Mouse (Mus musculus) forebrain, embryonic 10.5 days (tissue): ENCODE results near the gene Gfer. TPM values are rescaled to one million over a fixed set of nuclear protein-coding genes. Genes with fewer than 3 reads are reported as not detected.
"Not testable (repeated sequence)": the region's sequence is repeated elsewhere in the genome, so short reads cannot be mapped to it uniquely, and the experiment has no call there.

Experiments
- DNase-seq: peaks from one replicate; pipeline ENCODE4 v3.0.0-alpha.2; 2017; ENCODE audit warnings: low spot score; ENCODE audit errors: extremely low spot score
- H3K27ac ChIP-seq: fragments of 300-500 bp; sonication (generic); 2 replicates; pipeline ENCODE4 v1.5.1; 2016; ENCODE audit warnings: mild to moderate bottlenecking
- H3K27me3 ChIP-seq: fragments of 300-500 bp; sonication (generic); 2 replicates; pipeline ENCODE4 v1.6.1; 2016; ENCODE audit warnings: mild to moderate bottlenecking; ENCODE audit not compliant: poor library complexity, severe bottlenecking
- H3K36me3 ChIP-seq: fragments of 300-500 bp; sonication (generic); replicated peaks from 2 replicates; pipeline ENCODE4 v1.6.1; 2016; ENCODE audit warnings: mild to moderate bottlenecking, moderate library complexity
- H3K4me1 ChIP-seq: fragments of 300-500 bp; sonication (generic); 2 replicates; pipeline ENCODE4 v1.6.1; 2016
- H3K4me3 ChIP-seq: fragments of 300-500 bp; sonication (generic); 2 replicates; pipeline ENCODE4 v1.5.1; 2016; ENCODE audit warnings: mild to moderate bottlenecking, moderate library complexity
- H3K9me3 ChIP-seq: fragments of 300-500 bp; sonication (generic); 2 replicates; pipeline ENCODE4 v1.6.1; 2016; ENCODE audit warnings: mild to moderate bottlenecking, moderate library complexity
- WGBS: fragments of 180-500 bp; shearing (Covaris S2); methylation state at CpG from one replicate; pipeline ENCODE4 v1.1.7; 2016; 5-methylcytosine and 5-hydroxymethylcytosine counted together
- polyA plus RNA-seq: library from polyadenylated mRNA; unstranded; fragments of >200 nt; fragmentation: Nextera tagmentation; extraction: Ambion mirVana; gene quantifications from 2 replicates; pipeline ENCODE4 v1.2.1, GENCODE M21; 2016

The Gfer gene
- polyA plus RNA-seq, 1 experiment from 2014 or later, result 57.7 TPM

DNA sequence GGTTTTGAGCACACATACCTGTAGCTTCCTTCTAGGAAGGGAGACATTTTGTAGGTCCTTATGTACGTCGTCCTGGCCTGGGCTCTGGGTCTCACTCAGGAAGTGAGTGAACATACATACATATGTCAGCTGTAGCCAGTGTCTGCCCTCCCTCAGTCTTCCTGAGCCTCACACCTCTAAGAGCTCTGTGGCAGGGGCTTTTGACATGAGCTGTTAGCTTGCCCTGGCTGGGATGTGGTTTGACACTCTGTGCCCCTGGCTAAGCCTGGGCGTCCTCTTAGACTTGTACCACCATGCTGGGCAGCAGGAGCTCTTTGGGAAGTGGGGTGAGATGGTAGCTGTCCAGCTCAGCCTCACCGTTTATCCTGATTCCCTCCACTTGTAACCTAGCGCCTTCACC lies 24.6 kb downstream of the Gfer start:
- Histone ChIP-seq H3K4me1 (peaks cover 44% of the 10 kb centered on the region), H3K36me3 (peaks cover 14% of the 10 kb centered on the region), H3K27ac (no peak overlapping the region), H3K9me3 (no peaks in the 10 kb centered on the region), H3K4me3 (peak overlapping the region; percentile 100), H3K27me3 (no peaks in the 10 kb centered on the region)
- DNase-seq, result no peak
- 73% methylated on average over 5 of the region's 5 CpGs for WGBS

DNA sequence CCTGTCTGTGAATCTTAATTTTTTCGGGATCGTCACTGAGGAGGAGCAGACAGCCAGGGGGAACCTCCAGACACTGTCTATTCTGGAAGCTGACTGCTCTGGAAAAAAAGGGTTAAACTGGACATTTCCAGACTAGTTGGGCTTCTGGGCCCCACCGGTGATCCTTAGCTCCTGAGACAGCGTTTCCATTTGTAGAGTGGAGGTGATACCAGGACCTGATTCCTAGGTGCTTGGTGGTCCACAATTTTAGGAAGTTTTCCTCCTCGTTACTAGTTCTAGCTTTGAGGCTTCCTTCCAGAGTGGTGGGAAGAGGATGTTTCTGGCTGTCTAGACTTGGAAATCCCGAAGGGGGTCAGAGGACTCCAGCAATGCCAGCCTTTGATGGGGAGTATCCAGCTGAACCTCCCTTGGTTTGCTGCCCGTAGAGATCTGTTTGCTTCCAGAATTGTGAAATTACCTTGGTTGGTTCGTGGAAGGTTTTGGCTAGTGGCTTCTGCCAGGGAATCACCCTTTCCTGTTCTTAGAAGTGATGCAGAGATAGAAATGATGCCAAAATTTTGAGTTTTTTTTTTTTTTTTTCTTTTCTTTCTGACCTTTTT lies 25.6 kb downstream of the Gfer start:
- Histone ChIP-seq H3K27ac (peak overlapping the region; percentile 96), H3K36me3 (peaks cover 13% of the 10 kb centered on the region), H3K4me1 (peaks cover 44% of the 10 kb centered on the region), H3K4me3 (peak overlapping the region; percentile 100), H3K27me3 (no peaks in the 10 kb centered on the region), H3K9me3 (no peaks in the 10 kb centered on the region)
- no peak for DNase-seq
- 16% methylated on average over 8 of the region's 8 CpGs for WGBS

DNA sequence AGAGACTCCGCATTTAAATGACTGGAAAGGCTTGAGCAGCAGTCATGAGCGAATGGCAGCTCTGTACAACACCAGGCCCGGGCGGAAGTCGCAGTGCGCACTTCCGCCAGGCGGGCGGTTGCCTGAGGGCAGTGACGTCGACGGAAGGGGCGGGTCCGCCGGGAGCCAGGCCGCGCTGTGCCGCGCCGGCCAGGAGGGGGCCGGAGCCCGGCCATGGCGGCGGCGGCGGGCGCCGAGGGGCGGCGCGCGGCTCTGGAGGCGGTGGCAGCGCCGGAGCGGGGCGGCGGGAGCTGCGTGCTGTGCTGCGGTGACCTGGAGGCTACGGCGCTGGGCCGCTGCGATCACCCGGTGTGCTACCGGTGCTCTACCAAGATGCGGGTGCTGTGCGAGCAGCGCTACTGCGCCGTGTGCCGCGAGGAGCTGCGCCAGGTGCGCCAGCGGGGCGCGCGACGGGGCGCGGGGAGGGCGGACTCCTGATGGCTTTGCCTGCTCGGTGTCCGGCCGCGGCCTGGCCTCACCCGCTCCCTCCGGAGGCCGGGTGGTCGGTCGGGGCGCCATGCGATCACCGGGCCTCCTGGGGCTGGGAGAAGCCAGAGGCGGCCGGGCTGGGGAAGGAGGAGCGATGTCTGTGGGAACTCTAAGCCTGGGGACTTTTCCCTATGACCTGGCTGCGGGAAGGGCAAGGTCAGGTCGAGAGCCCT lies 26.3 kb downstream of the Gfer start, which contains the start of gene Zfp598:
Gene Zfp598, plus strand, starts transcription at position 143 of the 701 bp plus-strand sequence.
- H3K4me1 ChIP-seq, result peaks cover 44% of the 10 kb centered on the region
- peak within 1 kb of the TSS; percentile 96 for H3K27ac ChIP-seq
- H3K27me3 ChIP-seq, result no peaks in the 10 kb centered on the region
- WGBS, result under 1% methylated on average over 80 of the region's 80 CpGs
- H3K9me3 ChIP-seq, result no peaks in the 10 kb centered on the region
- DNase-seq, result peak; percentile 93
- peak within 1 kb of the TSS; percentile 100 for H3K4me3 ChIP-seq
- H3K36me3 ChIP-seq, result peaks cover 13% of the 10 kb centered on the region

- Histone ChIP-seq H3K4me1 (peaks cover 44% of the 10 kb centered on the region), H3K4me3 (peak overlapping the region; percentile 100), H3K36me3 (peaks cover 13% of the 10 kb centered on the region), H3K27ac (peak overlapping the region; percentile 96)
- not testable (repeated sequence) for DNase-seq, H3K9me3 ChIP-seq, H3K27me3 ChIP-seq
- 12% methylated on average over 15 of the region's 15 CpGs for WGBS
Measured at GRCm38 (mm10) chr17:24669214-24669544, 26.8 kb downstream of the Gfer start.

DNA sequence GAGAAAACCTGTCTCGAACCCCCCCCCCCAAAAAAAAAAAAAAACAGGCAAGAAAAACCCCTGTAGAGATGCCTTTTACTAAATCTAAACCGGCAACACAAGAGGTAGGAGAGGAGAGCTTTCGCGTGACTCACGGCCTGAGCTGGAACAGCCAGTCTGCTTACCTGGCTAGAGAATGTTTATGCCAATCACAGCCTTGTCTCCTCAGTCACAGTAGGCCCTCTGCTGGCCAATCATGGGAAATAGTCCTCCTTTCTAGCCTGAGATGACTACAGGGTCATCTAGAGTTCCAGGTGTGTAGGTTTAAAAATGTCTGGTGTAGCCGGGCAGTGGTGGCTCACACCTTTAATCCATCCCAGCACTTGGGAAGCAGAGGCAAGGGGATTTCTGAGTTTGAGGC lies 28.5 kb downstream of the Gfer start:
- 36% methylated on average over 6 of the region's 6 CpGs for WGBS
- H3K27ac ChIP-seq, result no peak overlapping the region

GRCm38 (mm10) chr17:24667011-24667410 lies 28.9 kb downstream of the Gfer start:
- 72% methylated on average over 7 of the region's 7 CpGs for WGBS
- not testable (repeated sequence) for H3K4me3 ChIP-seq, H3K27me3 ChIP-seq, H3K9me3 ChIP-seq, H3K36me3 ChIP-seq, H3K27ac ChIP-seq, DNase-seq
- peaks cover 29% of the 10 kb centered on the region for H3K4me1 ChIP-seq

More for the DNA sequence above, 28.5 kb downstream of the Gfer start:
- H3K27me3 ChIP-seq, result no peaks in the 10 kb centered on the region
- no peaks in the 10 kb centered on the region for H3K9me3 ChIP-seq
- H3K4me1 ChIP-seq, result peaks cover 33% of the 10 kb centered on the region
- H3K36me3 ChIP-seq, result peaks cover 2% of the 10 kb centered on the region; the same call in 1 of the 2 replicates
- no peak for DNase-seq
- no peak overlapping the region for H3K4me3 ChIP-seq

- Histone ChIP-seq H3K9me3 (no peaks in the 10 kb centered on the region), H3K27me3 (peaks cover 70% of the 10 kb centered on the region), H3K36me3 (no peaks in the 10 kb centered on the region), H3K4me3 (peak within 1 kb of the TSS; percentile 58), H3K27ac (peak within 1 kb of the TSS; percentile 57; the same call in 1 of the 2 replicates), H3K4me1 (peaks cover 23% of the 10 kb centered on the region)
- peak; percentile 38 for DNase-seq
- 1% methylated on average over 47 of the region's 47 CpGs for WGBS
Measured at GRCm38 (mm10) chr17:24658017-24658758, 37.8 kb downstream of the Gfer start, which contains the start of gene Npw. Npw (minus strand) TSS chr17:24658457.

DNA sequence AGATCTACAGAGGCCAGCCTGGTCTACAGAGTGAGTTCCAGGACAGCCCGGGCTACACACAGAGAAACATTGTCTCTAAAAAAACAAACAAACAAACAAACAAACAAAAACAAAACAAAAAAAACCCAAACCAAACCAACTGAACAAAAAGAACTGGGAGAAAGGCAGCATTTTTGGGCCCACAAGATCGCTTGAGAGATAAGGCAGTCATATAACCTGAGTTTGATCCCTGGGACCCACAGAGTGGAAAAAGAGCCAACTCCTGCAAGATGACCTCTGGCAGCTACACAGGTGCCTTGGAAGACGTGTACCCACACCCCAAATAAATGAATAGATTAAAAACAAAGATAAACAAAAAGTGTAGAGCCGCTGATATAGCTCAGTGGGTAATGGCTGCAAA lies 41.0 kb downstream of the Gfer start:
- Histone ChIP-seq H3K4me1 (peaks cover 31% of the 10 kb centered on the region), H3K27me3 (peaks cover 89% of the 10 kb centered on the region), H3K27ac (no peak overlapping the region), H3K9me3 (no peaks in the 10 kb centered on the region), H3K4me3 (no peak overlapping the region), H3K36me3 (no peaks in the 10 kb centered on the region)
- 84% methylated on average over 4 of the region's 4 CpGs for WGBS
- DNase-seq, result no peak

DNA sequence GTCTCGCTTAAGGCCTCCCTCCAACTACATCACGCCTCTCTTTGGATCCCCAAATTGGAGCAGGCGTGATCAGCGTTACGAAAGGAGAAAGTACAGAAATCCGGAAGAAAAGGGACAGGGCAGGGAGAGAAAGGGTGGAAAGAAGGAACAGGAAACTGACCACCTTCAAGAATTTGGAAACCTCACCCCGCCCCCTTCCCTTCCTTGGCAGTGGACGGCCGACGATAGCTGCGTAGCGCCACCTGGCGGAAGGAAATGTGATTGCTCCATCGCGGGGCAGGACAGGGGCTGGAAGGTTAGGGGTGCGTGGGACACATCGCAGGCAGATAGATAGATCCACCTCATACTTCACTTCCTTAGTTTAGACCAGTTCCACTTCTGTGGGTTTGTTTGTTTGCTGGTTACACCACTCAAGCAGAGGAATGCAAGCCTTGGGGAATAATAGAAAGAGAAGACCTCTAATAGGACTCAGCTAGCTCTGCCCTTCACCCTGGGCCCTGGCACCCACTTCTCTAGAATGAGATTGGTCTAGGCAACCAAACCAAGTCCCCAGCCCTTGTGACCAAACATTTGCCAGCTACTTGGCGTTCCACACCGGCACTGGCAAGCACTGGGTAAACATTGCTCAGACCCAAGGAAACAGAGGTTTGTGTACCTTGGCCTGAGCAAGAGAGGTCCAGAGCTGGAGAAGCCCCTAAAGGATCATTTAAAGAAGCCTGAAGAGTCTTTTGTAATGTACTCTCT lies 41.8 kb downstream of the Gfer start:
- Histone ChIP-seq H3K9me3 (no peaks in the 10 kb centered on the region), H3K4me1 (peaks cover 39% of the 10 kb centered on the region), H3K4me3 (peak overlapping the region; percentile 38), H3K27me3 (peaks cover 89% of the 10 kb centered on the region), H3K36me3 (no peaks in the 10 kb centered on the region), H3K27ac (peak overlapping the region; percentile 69; the same call in 1 of the 2 replicates)
- 7% methylated on average over 19 of the region's 19 CpGs for WGBS
- peak; percentile 88 for DNase-seq

- peaks cover 28% of the 10 kb centered on the region for H3K4me1 ChIP-seq
- no peak overlapping the region for H3K27ac ChIP-seq
- 78% methylated on average over 3 of the region's 3 CpGs for WGBS
- no peaks in the 10 kb centered on the region for H3K9me3 ChIP-seq
- no peaks in the 10 kb centered on the region for H3K36me3 ChIP-seq
- no peak overlapping the region for H3K4me3 ChIP-seq
- no peak for DNase-seq
- H3K27me3 ChIP-seq, result peaks cover 83% of the 10 kb centered on the region
Measured at GRCm38 (mm10) chr17:24651835-24652234, 44.1 kb downstream of the Gfer start.

DNA sequence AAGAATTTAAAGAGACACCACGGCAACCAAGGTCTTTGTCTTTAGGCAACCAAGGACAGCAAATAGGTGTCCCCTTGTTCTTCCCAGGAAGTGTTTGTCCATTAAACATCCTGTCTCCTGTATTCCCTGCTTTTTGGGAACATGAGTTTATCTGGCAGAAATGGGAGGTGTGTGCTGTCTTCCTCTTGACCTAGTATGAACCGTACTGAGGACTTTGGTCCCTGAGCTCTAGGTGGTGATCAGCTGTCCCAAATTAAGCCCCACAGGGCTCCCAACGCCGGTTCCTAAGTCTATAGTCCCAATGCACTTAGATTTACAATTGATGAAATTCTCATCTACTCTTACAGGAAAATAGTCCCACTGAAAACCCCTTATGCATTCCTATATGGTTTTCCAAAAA lies 45.2 kb downstream of the Gfer start:
- Histone ChIP-seq H3K4me3 (peak overlapping the region; percentile 66), H3K4me1 (peaks cover 28% of the 10 kb centered on the region), H3K27me3 (peaks cover 72% of the 10 kb centered on the region), H3K36me3 (no peaks in the 10 kb centered on the region), H3K27ac (peak overlapping the region; percentile 83; the same call in 1 of the 2 replicates), H3K9me3 (no peaks in the 10 kb centered on the region)
- DNase-seq, result no peak
- 73% methylated on average over 4 of the region's 4 CpGs for WGBS

GRCm38 (mm10) chr17:24650070-24650616 lies 45.8 kb downstream of the Gfer start, which contains the start of gene Slc9a3r2:
Slc9a3r2 (minus strand) TSS chr17:24650327.
- peak within 1 kb of the TSS; percentile 83 for H3K27ac ChIP-seq
- peaks cover 67% of the 10 kb centered on the region for H3K27me3 ChIP-seq
- H3K4me3 ChIP-seq, result peak within 1 kb of the TSS; percentile 66
- H3K9me3 ChIP-seq, result no peaks in the 10 kb centered on the region
- no peaks in the 10 kb centered on the region; the same call in 1 of the 2 replicates for H3K36me3 ChIP-seq
- WGBS, result under 1% methylated on average over 37 of the region's 41 CpGs
- peaks cover 33% of the 10 kb centered on the region for H3K4me1 ChIP-seq
- DNase-seq, result peak; percentile 65
